Mouse (Mus musculus) bone marrow, adult 2 months (tissue): ENCODE data around the gene Col20a1. TPM values are rescaled to one million over a fixed set of nuclear protein-coding genes. Genes with fewer than 3 reads are reported as not detected.

Experiments
- H3K27ac ChIP-seq: fragments of 200-500 bp; 2 replicates; pipeline ENCODE4 v1.5.1; 2012; ENCODE audit warnings: low read depth, mild to moderate bottlenecking, control low read depth, inconsistent platforms, low read length; ENCODE audit not compliant: control insufficient read depth, poor library complexity, insufficient read depth
- H3K4me1 ChIP-seq: fragments of 200-500 bp; 2 replicates; pipeline ENCODE4 v1.6.1; 2011; ENCODE audit warnings: low read length; ENCODE audit not compliant: control insufficient read depth, insufficient read depth
- H3K4me3 ChIP-seq: fragments of 200-500 bp; replicated peaks from 2 replicates; pipeline ENCODE3; 2011; ENCODE audit warnings: mild to moderate bottlenecking, low read depth, low read length, control low read depth; ENCODE audit not compliant: control insufficient read depth
- CTCF ChIP-seq: fragments of 200-500 bp; IDR thresholded peaks from 2 replicates; pipeline ENCODE4 v1.5.1; 2011; ENCODE audit warnings: low read length, control low read depth; ENCODE audit not compliant: control insufficient read depth, insufficient read depth
- POLR2A ChIP-seq: fragments of 200-500 bp; IDR thresholded peaks from 2 replicates; pipeline ENCODE4 v1.6.1; 2011; ENCODE audit warnings: low read depth, mild to moderate bottlenecking, control low read depth, low read length, borderline replicate concordance; ENCODE audit not compliant: control insufficient read depth
- WGBS: fragments of 180-500 bp; shearing (Covaris S2); methylation state at CpG from one replicate; pipeline ENCODE4 v1.1.7; 2018; 5-methylcytosine and 5-hydroxymethylcytosine counted together
- polyA plus RNA-seq: library from polyadenylated mRNA; stranded (reverse); fragments of >200 nt; gene quantifications from 2 replicates; pipeline ENCODE4 v1.2.4, GENCODE M21; 2011; ENCODE audit warnings: low replicate concordance; ENCODE audit not compliant: missing spikeins, insufficient read depth, insufficient read length

Col20a1 gene
- polyA plus RNA-seq, 1 experiment = 2.6 TPM

DNA sequence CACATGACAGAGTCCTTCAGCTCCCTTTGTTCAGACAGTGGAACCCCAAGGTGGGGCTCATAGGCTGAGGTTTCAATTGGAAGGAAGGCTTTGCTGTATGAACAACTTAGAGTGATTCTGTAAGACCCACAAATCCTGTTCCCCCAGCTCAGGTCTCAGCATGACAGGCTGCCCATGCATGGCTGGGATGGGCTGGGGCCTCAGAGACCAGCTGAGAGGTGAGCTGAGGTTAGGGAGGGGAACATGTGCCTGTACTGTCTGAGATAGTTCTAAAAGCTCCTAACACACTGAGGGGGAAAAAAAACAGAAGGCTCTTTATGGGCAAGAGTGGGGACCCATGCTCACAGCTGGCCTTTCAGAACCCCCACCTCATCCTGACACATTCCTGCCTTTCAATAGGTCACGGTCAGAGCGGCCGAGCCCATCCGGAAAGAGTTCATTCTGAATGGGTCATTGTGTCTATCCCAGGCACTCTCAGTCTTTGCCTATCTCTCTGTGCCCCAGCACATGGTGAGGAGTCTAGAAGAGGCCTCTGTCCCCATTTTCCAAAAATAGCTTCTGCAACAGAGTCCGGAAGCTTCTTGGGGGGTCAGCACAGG is 1.2 kb downstream of the Col20a1 start:
- 71% methylated on average over 5 of the region's 5 CpGs for WGBS
- H3K4me1 ChIP-seq = no peaks in the 10 kb centered on the region
- no peak overlapping the region for H3K27ac ChIP-seq
- H3K4me3 ChIP-seq = no peak overlapping the region
- TF ChIP-seq POLR2A = no peak
- TF ChIP-seq CTCF = no peak

DNA sequence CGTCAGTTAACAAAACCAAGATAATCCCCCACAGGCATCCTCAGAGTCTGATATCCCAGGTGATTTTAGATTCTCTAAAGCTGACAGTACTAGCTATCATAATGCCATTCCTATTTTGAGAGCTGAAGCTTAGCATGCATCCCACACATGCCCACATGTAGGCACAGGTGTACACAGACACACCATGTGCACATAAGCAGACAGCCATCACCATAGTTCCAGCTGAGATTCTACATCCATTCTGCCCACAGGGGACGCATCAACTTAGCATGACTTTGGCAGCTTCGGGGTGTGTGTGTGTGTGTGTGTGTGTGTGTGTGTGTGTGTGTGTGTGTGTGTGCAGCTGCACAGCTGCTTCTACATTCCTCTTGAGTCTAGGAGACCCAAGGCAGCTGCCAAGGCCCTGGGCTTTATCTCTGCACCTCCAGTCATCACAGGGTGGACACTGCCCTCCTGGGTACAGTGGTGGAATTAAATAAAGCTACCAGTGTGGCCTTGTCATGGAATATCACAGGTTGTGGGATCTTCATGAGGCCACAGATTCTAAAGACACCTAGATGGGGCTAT is 2.1 kb downstream of the Col20a1 start:
- TF ChIP-seq CTCF = no peak
- no peak for TF ChIP-seq POLR2A
- WGBS = 66% methylated on average over 3 of the region's 3 CpGs
- no peak overlapping the region for H3K27ac ChIP-seq
- no peak overlapping the region for H3K4me3 ChIP-seq
- no peaks in the 10 kb centered on the region for H3K4me1 ChIP-seq

DNA sequence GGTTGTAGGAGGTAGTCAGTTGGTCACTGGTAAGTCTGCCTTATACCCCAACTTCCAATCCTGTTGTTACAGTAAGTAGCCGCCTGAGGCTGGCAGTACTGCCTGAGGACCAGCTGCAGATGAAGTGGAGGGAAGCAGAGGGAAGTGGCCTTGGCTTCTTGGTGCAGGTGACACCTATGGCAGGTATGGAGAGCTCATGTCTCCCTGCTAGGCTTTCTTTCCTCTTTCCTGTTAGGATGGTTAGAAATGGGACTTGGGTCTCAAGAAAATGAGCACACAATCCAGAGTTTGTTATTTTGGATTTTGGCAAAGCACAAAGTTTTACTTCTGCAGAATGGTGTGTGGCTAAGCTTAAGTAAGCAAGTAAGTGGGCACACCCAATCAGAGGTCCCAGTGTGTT is 2.6 kb downstream of the Col20a1 start:
- WGBS = 70% methylated on average over 1 of the region's 1 CpGs
- no peak overlapping the region for H3K27ac ChIP-seq
- no peaks in the 10 kb centered on the region for H3K4me1 ChIP-seq
- H3K4me3 ChIP-seq = no peak overlapping the region
- TF ChIP-seq POLR2A = no peak
- no peak for TF ChIP-seq CTCF

- Histone ChIP-seq H3K4me1 (no peaks in the 10 kb centered on the region), H3K27ac (no peak overlapping the region), H3K4me3 (no peak overlapping the region)
- TF ChIP-seq POLR2A = no peak
- no peak for TF ChIP-seq CTCF
- WGBS = 73% methylated on average over 4 of the region's 4 CpGs
These were observed 4.0 kb downstream of the Col20a1 start for GRCm38 (mm10) chr2:180990347-180990746.

DNA sequence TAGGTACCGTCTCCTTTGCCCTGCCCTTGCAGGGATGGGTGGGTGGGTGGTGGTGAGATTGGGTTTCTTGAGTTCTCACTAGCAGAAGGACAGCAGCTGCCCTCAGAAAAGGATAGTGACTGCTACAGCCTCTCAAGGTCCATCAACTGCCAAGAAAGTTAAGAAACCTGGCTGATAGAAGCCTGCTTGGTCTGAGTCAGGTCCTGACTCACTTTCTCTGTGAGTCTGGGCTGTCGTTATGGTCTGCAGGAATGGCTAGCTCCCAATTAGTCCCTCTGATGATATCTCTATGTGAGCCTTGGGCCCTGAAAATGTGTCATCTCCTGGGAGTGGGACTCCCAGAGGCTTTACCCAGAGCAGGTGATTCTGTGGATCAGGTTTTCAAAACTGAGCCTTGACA is 8.0 kb downstream of the Col20a1 start:
- Histone ChIP-seq H3K4me1 (no peaks in the 10 kb centered on the region), H3K4me3 (no peak overlapping the region), H3K27ac (no peak overlapping the region)
- TF ChIP-seq CTCF = no peak
- 63% methylated on average over 2 of the region's 2 CpGs for whole genome bisulfite sequencing

DNA sequence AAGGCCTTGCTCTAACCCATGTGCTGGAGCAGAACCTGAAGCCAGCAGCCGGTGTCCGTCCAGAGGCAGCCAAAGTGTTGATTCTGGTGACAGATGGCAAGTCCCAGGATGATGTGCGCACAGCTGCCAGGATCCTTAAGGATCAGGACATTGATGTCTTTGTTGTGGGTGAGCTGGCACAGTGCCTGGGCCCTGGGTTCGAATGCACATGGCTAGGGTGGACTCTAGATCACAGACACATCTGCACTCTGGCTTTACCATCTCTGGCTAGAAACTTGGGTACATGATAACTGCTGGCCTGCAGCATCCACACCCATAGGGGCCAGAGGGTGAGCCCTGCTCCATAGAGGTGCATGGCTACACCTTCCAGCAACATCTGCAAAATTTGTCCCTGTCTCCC is 9.1 kb downstream of the Col20a1 start:
- H3K4me1 ChIP-seq = no peaks in the 10 kb centered on the region
- no peak for TF ChIP-seq POLR2A
- no peak for TF ChIP-seq CTCF
- no peak overlapping the region for H3K27ac ChIP-seq
- no peak overlapping the region for H3K4me3 ChIP-seq
- 83% methylated on average over 4 of the region's 4 CpGs for WGBS

DNA sequence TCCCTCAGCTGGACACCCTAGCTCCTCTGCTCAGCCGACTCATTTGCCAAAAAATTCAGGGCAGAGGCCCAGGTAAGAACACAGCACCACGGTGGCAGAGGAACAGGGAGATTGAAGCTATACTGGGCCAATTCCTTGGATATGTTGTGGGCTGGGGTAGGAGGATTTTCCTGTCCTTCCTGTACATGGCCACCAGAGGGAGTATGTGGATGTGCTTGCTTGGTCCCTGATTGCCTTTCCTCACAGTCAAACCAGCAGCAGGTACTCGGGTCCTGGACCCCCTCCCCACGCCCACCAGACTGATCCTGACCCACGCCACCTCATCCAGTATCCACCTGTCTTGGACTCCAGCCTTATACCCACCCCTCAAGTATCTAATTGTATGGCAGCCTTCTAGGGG is 10.1 kb downstream of the Col20a1 start:
- WGBS = 12% methylated on average over 5 of the region's 5 CpGs
- Histone ChIP-seq H3K4me3 (no peak overlapping the region), H3K4me1 (no peaks in the 10 kb centered on the region), H3K27ac (no peak overlapping the region)
- no peak for TF ChIP-seq POLR2A
- TF ChIP-seq CTCF = peak; percentile 83

GRCm38 (mm10) chr2:180996905-180997304 is 10.6 kb downstream of the Col20a1 start:
- TF ChIP-seq POLR2A = no peak
- TF ChIP-seq CTCF = no peak
- 57% methylated on average over 3 of the region's 3 CpGs for WGBS
- Histone ChIP-seq H3K27ac (no peak overlapping the region), H3K4me1 (no peaks in the 10 kb centered on the region), H3K4me3 (no peak overlapping the region)

- Histone ChIP-seq H3K4me1 (no peaks in the 10 kb centered on the region), H3K27ac (no peak overlapping the region), H3K4me3 (no peak overlapping the region)
- TF ChIP-seq CTCF = no peak
- TF ChIP-seq POLR2A = no peak
- 73% methylated on average over 4 of the region's 4 CpGs for WGBS
These were observed 20.7 kb downstream of the Col20a1 start for GRCm38 (mm10) chr2:181007054-181007453.
